Mouse (Mus musculus) testis, adult 2 months (tissue): ENCODE data around the gene 0610010K14Rik. TPM values are rescaled to one million over a fixed set of nuclear protein-coding genes. Genes with fewer than 3 reads are reported as not detected.
A peak's percentile ranks its signal among the peaks of the same experiment; 100 is the strongest.

Experiments
- H3K27ac ChIP-seq: fragments of 200-500 bp; 2 replicates; pipeline ENCODE4 v1.5.1; 2012; ENCODE audit warnings: low read depth, low read length; ENCODE audit not compliant: control insufficient read depth, insufficient read depth
- H3K27me3 ChIP-seq: fragments of 200-500 bp; 2 replicates; pipeline ENCODE4 v1.6.1; 2012; ENCODE audit warnings: mild to moderate bottlenecking, low read length, moderate library complexity; ENCODE audit not compliant: control insufficient read depth, insufficient read depth
- H3K36me3 ChIP-seq: fragments of 200-500 bp; 2 replicates; pipeline ENCODE4 v1.6.1; 2012; ENCODE audit warnings: mild to moderate bottlenecking, low read length; ENCODE audit not compliant: control insufficient read depth, insufficient read depth
- H3K4me1 ChIP-seq: fragments of 200-500 bp; 2 replicates; pipeline ENCODE4 v1.6.1; 2012; ENCODE audit warnings: low read length; ENCODE audit not compliant: control insufficient read depth, insufficient read depth
- H3K4me3 ChIP-seq: fragments of 200-500 bp; 2 replicates; pipeline ENCODE4 v1.5.1; 2012; ENCODE audit warnings: low read depth, mild to moderate bottlenecking, low read length, moderate library complexity, mixed read lengths; ENCODE audit not compliant: control insufficient read depth
- CTCF ChIP-seq: fragments of 200-500 bp; IDR thresholded peaks from 2 replicates; pipeline ENCODE4 v1.5.1; 2012; ENCODE audit warnings: low read depth, mild to moderate bottlenecking, inconsistent platforms, low read length, moderate library complexity; ENCODE audit not compliant: control insufficient read depth, insufficient read depth, insufficient replicate concordance
- POLR2A ChIP-seq: fragments of 200-500 bp; IDR thresholded peaks from 2 replicates; pipeline ENCODE4 v1.6.1; 2012; ENCODE audit warnings: low read depth, mild to moderate bottlenecking, inconsistent platforms, low read length, moderate library complexity; ENCODE audit not compliant: control insufficient read depth
- polyA plus RNA-seq: library from polyadenylated mRNA; depleted of rRNA; stranded (reverse); fragments of >200 nt; gene quantifications from 2 replicates; pipeline ENCODE4 v1.2.3, GENCODE M21; 2012

Gene 0610010K14Rik
- polyA plus RNA-seq, 1 experiment, result 27.7 TPM

GRCm38 (mm10) chr11:70265819-70266218 lies 28.1 kb upstream of the 0610010K14Rik start:
- H3K27ac ChIP-seq, result no peak overlapping the region
- H3K4me3 ChIP-seq, result no peak overlapping the region
- no peaks in the 10 kb centered on the region for H3K4me1 ChIP-seq
- no peaks in the 10 kb centered on the region for H3K27me3 ChIP-seq
- TF ChIP-seq CTCF, result no peak
- no peak for TF ChIP-seq POLR2A
- H3K36me3 ChIP-seq, result no peaks in the 10 kb centered on the region

GRCm38 (mm10) chr11:70265252-70265651 lies 27.5 kb upstream of the 0610010K14Rik start:
- no peaks in the 10 kb centered on the region for H3K27me3 ChIP-seq
- H3K4me1 ChIP-seq, result no peaks in the 10 kb centered on the region
- TF ChIP-seq CTCF (no peak), POLR2A (no peak)
- no peak overlapping the region for H3K4me3 ChIP-seq
- H3K36me3 ChIP-seq, result no peaks in the 10 kb centered on the region
- no peak overlapping the region; the same call in 1 of the 2 replicates for H3K27ac ChIP-seq

- H3K4me3 ChIP-seq, result no peak overlapping the region
- peaks cover 14% of the 10 kb centered on the region for H3K4me1 ChIP-seq
- no peaks in the 10 kb centered on the region for H3K36me3 ChIP-seq
- H3K27me3 ChIP-seq, result no peaks in the 10 kb centered on the region
- TF ChIP-seq POLR2A (no peak), CTCF (no peak)
- H3K27ac ChIP-seq, result no peak overlapping the region
These were observed 21.3 kb upstream of the 0610010K14Rik start for GRCm38 (mm10) chr11:70259035-70259434.

GRCm38 (mm10) chr11:70254931-70255531 lies 17.3 kb upstream of the 0610010K14Rik start, which contains the start of gene Alox12:
Alox12 (minus strand) TSS chr11:70255353.
- H3K4me3 ChIP-seq, result peak within 1 kb of the TSS; percentile 56
- peaks cover 24% of the 10 kb centered on the region for H3K4me1 ChIP-seq
- H3K27ac ChIP-seq, result no peak within 1 kb of the TSS
- no peaks in the 10 kb centered on the region for H3K36me3 ChIP-seq
- TF ChIP-seq POLR2A (no peak), CTCF (peak; percentile 32; the same call in 1 of the 2 replicates)
- no peaks in the 10 kb centered on the region; the same call in 1 of the 2 replicates for H3K27me3 ChIP-seq

GRCm38 (mm10) chr11:70254337-70254736 lies 16.6 kb upstream of the 0610010K14Rik start:
- Histone ChIP-seq H3K36me3 (no peaks in the 10 kb centered on the region), H3K4me1 (peaks cover 24% of the 10 kb centered on the region), H3K4me3 (peak overlapping the region; percentile 25), H3K27ac (no peak overlapping the region), H3K27me3 (no peaks in the 10 kb centered on the region; the same call in 1 of the 2 replicates)
- TF ChIP-seq CTCF (no peak), POLR2A (no peak)

- TF ChIP-seq CTCF (no peak), POLR2A (no peak)
- Histone ChIP-seq H3K27me3 (no peaks in the 10 kb centered on the region; the same call in 1 of the 2 replicates), H3K27ac (no peak overlapping the region), H3K4me3 (no peak overlapping the region), H3K36me3 (no peaks in the 10 kb centered on the region), H3K4me1 (peaks cover 24% of the 10 kb centered on the region)
These were observed 14.1 kb upstream of the 0610010K14Rik start for GRCm38 (mm10) chr11:70251853-70252252.

- H3K27ac ChIP-seq, result no peak overlapping the region
- TF ChIP-seq CTCF (no peak), POLR2A (no peak)
- peaks cover 21% of the 10 kb centered on the region for H3K4me1 ChIP-seq
- no peaks in the 10 kb centered on the region; the same call in 1 of the 2 replicates for H3K27me3 ChIP-seq
- H3K4me3 ChIP-seq, result no peak overlapping the region
- H3K36me3 ChIP-seq, result no peaks in the 10 kb centered on the region
These were observed 12.4 kb upstream of the 0610010K14Rik start for GRCm38 (mm10) chr11:70250150-70250549.
